ENCODE assay signal across 9 mouse cellular contexts in genomic region chr8:111820691-111821090, GRCm38 (mm10). TPM values are rescaled to one million over a fixed set of nuclear protein-coding genes. Genes with fewer than 3 reads are reported as not detected.
DNase-seq lines count a peak whose midpoint lies in the region; ATAC-seq and TF ChIP-seq lines count a peak whose summit lies in the region.
"Had no signal": no experiment of that assay in that cellular context is flagged by ENCODE, and none has a peak within 500 bp of the region (broad histone marks: within the 10 kb centered on the region; RNA-seq: fewer than 3 reads in every experiment).

No protein-coding gene starts in this region.

- 0 out of 2 replicates have a peak, but pooled peaks have one; percentile 32 for TF ChIP-seq EP300 in heart, adult 2 months (IDR thresholded peaks at IDR 0.05; ENCODE audit: insufficient read depth, low read depth, low read length)
- no peak for TF ChIP-seq EP300 in lung, postnatal 0 days (IDR thresholded peaks at IDR 0.05)

- H3K4me1 ChIP-seq in heart, adult 2 months (ENCODE audit: control insufficient read depth, insufficient read depth, low read length), result peaks cover 11% of the 10 kb centered on the region
- H3K4me1 ChIP-seq in liver, embryonic 13.5 days (replicated peaks), result peaks cover 2% of the 10 kb centered on the region; the same call in 1 of the 2 replicates
- H3K4me1 ChIP-seq in kidney, adult 2 months (ENCODE audit: control insufficient read depth, insufficient read depth, low read length), result peaks cover 5% of the 10 kb centered on the region; the same call in 1 of the 2 replicates
- no peaks in the 10 kb centered on the region for H3K4me1 ChIP-seq in lung, postnatal 0 days (ENCODE audit: insufficient read depth, low read depth, low read length)
- H3K4me1 ChIP-seq in neural tube, embryonic 15.5 days, result no peaks in the 10 kb centered on the region

- H3K27ac ChIP-seq in heart, adult 2 months, result peak overlapping the region; percentile 74
- H3K27ac ChIP-seq in liver, embryonic 13.5 days, result peak overlapping the region; percentile 34; the same call in 1 of the 2 replicates
- H3K27ac ChIP-seq in kidney, adult 2 months (ENCODE audit: insufficient read depth, low read depth, low read length), result peak overlapping the region; percentile 51
- 0 out of 2 replicates have a peak overlapping the region, but pooled peaks have one; percentile 9 for H3K27ac ChIP-seq in lung, postnatal 0 days (ENCODE audit: low read length)
- H3K27ac ChIP-seq in neural tube, embryonic 15.5 days (replicated peaks), result no peak overlapping the region

- WGBS in heart, adult 2 months, result 56% methylated on average over 4 of the region's 4 CpGs
- 70% methylated on average over 4 of the region's 4 CpGs for WGBS in liver, embryonic 13.5 days (ENCODE audit: insufficient replicate concordance)
- WGBS in kidney, adult 2 months, result 70% methylated on average over 4 of the region's 4 CpGs
- WGBS in lung, postnatal 0 days, result 61% methylated on average over 4 of the region's 4 CpGs
- WGBS in neural tube, embryonic 15.5 days, result 90% methylated on average over 4 of the region's 4 CpGs

- no peaks in the 10 kb centered on the region for H3K27me3 ChIP-seq in heart, adult 2 months (ENCODE audit: control insufficient read depth, insufficient read depth, low read length)
- H3K27me3 ChIP-seq in liver, embryonic 13.5 days, result 0 out of 2 replicates have a peak, but pooled peaks cover 3% of the 10 kb centered on the region
- H3K27me3 ChIP-seq in kidney, adult 2 months (replicated peaks; ENCODE audit: control insufficient read depth, insufficient read depth, low read length), result no peaks in the 10 kb centered on the region
- no peaks in the 10 kb centered on the region for H3K27me3 ChIP-seq in lung, postnatal 0 days (replicated peaks; ENCODE audit: insufficient read depth, low read length)
- H3K27me3 ChIP-seq in neural tube, embryonic 15.5 days (replicated peaks), result no peaks in the 10 kb centered on the region

- H3K36me3 ChIP-seq in heart, adult 2 months (ENCODE audit: control insufficient read depth, insufficient read depth, low read length), result peaks cover 17% of the 10 kb centered on the region
- peaks cover 50% of the 10 kb centered on the region for H3K36me3 ChIP-seq in liver, embryonic 13.5 days
- peaks cover 1% of the 10 kb centered on the region; the same call in 1 of the 2 replicates for H3K36me3 ChIP-seq in kidney, adult 2 months (ENCODE audit: control insufficient read depth, insufficient read depth, low read length)
- no peaks in the 10 kb centered on the region for H3K36me3 ChIP-seq in lung, postnatal 0 days (ENCODE audit: insufficient read depth, low read length)
- H3K36me3 ChIP-seq in neural tube, embryonic 15.5 days, result peaks cover 24% of the 10 kb centered on the region

- no peak for DNase-seq in heart, adult 2 months
- DNase-seq in heart, adult 8-10 months (ENCODE audit: low spot score), result no peak
- no peak for DNase-seq in liver, embryonic 13.5 days
- DNase-seq in liver, result no peak
- DNase-seq in kidney, adult 2 months, result peak; percentile 62
- DNase-seq in lung, postnatal 0 days (ENCODE audit: low spot score), result no peak
- DNase-seq in ovary, postnatal 36 days (ENCODE audit: low spot score), result no peak
- DNase-seq: cerebellum, postnatal 36 days had no signal

- intact Hi-C loops in heart, adult 2 months (cut with DNase I), result loop anchor here (5.0 kb wide), 1 partner anchor 33 kb away; no protein-coding TSS in a partner anchor

- H3K9me3 ChIP-seq in liver, embryonic 13.5 days (replicated peaks), result no peaks in the 10 kb centered on the region
- no peaks in the 10 kb centered on the region for H3K9me3 ChIP-seq in lung, postnatal 0 days (ENCODE audit: low read length)
- H3K9me3 ChIP-seq in neural tube, embryonic 15.5 days (replicated peaks), result no peaks in the 10 kb centered on the region

- H3K4me3 ChIP-seq in heart, adult 2 months, result no peak overlapping the region
- H3K4me3 ChIP-seq in liver, embryonic 13.5 days (replicated peaks), result no peak overlapping the region
- H3K4me3 ChIP-seq in kidney, adult 2 months (ENCODE audit: insufficient read depth, low read depth, low read length), result no peak overlapping the region
- no peak overlapping the region for H3K4me3 ChIP-seq in lung, postnatal 0 days (ENCODE audit: low read depth, low read length)
- no peak overlapping the region for H3K4me3 ChIP-seq in neural tube, embryonic 15.5 days (replicated peaks)

- no peak overlapping the region for H3K4me2 ChIP-seq in liver, embryonic 13.5 days
- no peak overlapping the region for H3K4me2 ChIP-seq in lung, postnatal 0 days (replicated peaks; ENCODE audit: low read depth, low read length)
- no peak overlapping the region for H3K4me2 ChIP-seq in neural tube, embryonic 15.5 days

- no peaks in the 10 kb centered on the region for H3K79me2 ChIP-seq in heart, adult 2 months (replicated peaks; ENCODE audit: control insufficient read depth, insufficient read depth, low read length)

- H3K9ac ChIP-seq in heart, adult 2 months (ENCODE audit: low read depth, low read length), result no peak overlapping the region
- H3K9ac ChIP-seq in liver, embryonic 13.5 days, result no peak overlapping the region
- no peak overlapping the region; the same call in 1 of the 2 replicates for H3K9ac ChIP-seq in lung, postnatal 0 days (replicated peaks; ENCODE audit: low read depth)
- H3K9ac ChIP-seq in neural tube, embryonic 15.5 days (replicated peaks), result no peak overlapping the region

- TF ChIP-seq CTCF in heart, adult 2 months (IDR thresholded peaks at IDR 0.05), result no peak
- TF ChIP-seq CTCF in kidney, adult 2 months (conservative IDR thresholded peaks at IDR 0.05; ENCODE audit: insufficient read depth, insufficient read length, low read depth, low read length), result no peak
- TF ChIP-seq CTCF in lung, postnatal 0 days (IDR thresholded peaks at IDR 0.05), result no peak

- no peak for TF ChIP-seq POLR2A in heart, adult 2 months (IDR thresholded peaks at IDR 0.05; ENCODE audit: insufficient read depth, low read depth, low read length)
- TF ChIP-seq POLR2A in kidney, adult 2 months (IDR thresholded peaks at IDR 0.05; ENCODE audit: low read depth, low read length), result no peak

- no peak for ATAC-seq in liver, embryonic 13.5 days (ENCODE audit: low read depth)
- ATAC-seq in lung, postnatal 0 days, result peak; percentile 63
- no peak for ATAC-seq in neural tube, embryonic 15.5 days (ENCODE audit: low FRiP score)

RNA-seq across cellular contexts. Expression of gene Cfdp1, which starts 33.4 kb away (rescaled TPM):
- total RNA-seq in heart, adult 2 months (2021), result 10 to 100 TPM; 32.7 to 34.4 TPM
- polyA plus RNA-seq in heart, adult 2 months (2012; rRNA removed), result 5.6 and 11.6 TPM in 2 replicates
- 10 to 100 TPM; 27.4 to 37.6 (median 32.7) TPM for total RNA-seq in heart, adult 8-10 months (2022)
- 113 and 136 TPM in 2 replicates for polyA plus RNA-seq in liver, embryonic 13.5 days (2015; fragmentation: Nextera tagmentation; extraction: Ambion mirVana)
- polyA plus RNA-seq in kidney, adult 2 months (2012; rRNA removed), result 7.2 and 12.5 TPM in 2 replicates
- 93.9 and 102 TPM in 2 replicates for polyA plus RNA-seq in lung, postnatal 0 days (2015; fragmentation: Nextera tagmentation; extraction: Ambion mirVana)
- 194 and 201 TPM in 2 replicates for polyA plus RNA-seq in neural tube, embryonic 15.5 days (2015; fragmentation: Nextera tagmentation; extraction: Ambion mirVana)

RNA-seq across cellular contexts. Expression of gene Tmem170, which starts 55.9 kb away (rescaled TPM):
- 1 to 10 TPM; 2.7 to 2.9 TPM for total RNA-seq in heart, adult 2 months (2021)
- polyA plus RNA-seq in heart, adult 2 months (2012; rRNA removed), result 2.1 and 2.9 TPM in 2 replicates
- 1 to 10 TPM; 2.5 to 3.6 (median 2.6) TPM for total RNA-seq in heart, adult 8-10 months (2022)
- polyA plus RNA-seq in liver, embryonic 13.5 days (2015; fragmentation: Nextera tagmentation; extraction: Ambion mirVana), result 4.3 and 5.4 TPM in 2 replicates
- 6.0 and 6.9 TPM in 2 replicates for polyA plus RNA-seq in kidney, adult 2 months (2012; rRNA removed)
- polyA plus RNA-seq in lung, postnatal 0 days (2015; fragmentation: Nextera tagmentation; extraction: Ambion mirVana), result 10.5 and 11.3 TPM in 2 replicates
- 3.9 and 4.8 TPM in 2 replicates for polyA plus RNA-seq in neural tube, embryonic 15.5 days (2015; fragmentation: Nextera tagmentation; extraction: Ambion mirVana)
